Mouse (Mus musculus): ENCODE measurements around the gene Alpl. TPM values are rescaled to one million over a fixed set of nuclear protein-coding genes. Genes with fewer than 3 reads are reported as not detected.
A peak's percentile ranks its signal among the peaks of the same experiment; 100 is the strongest.

The Alpl gene
- polyA plus RNA-seq, 1 experiment from 2014 or later, result 9.9 TPM

- Histone ChIP-seq H3K27ac (replicated peaks; ENCODE audit: low read depth, low read length) (no peak overlapping the region), H3K27me3 (ENCODE audit: control insufficient read depth, insufficient read depth, low read length) (peaks cover 8% of the 10 kb centered on the region; the same call in 1 of the 2 replicates), H3K4me2 (ENCODE audit: low read depth, low read length) (no peak overlapping the region), H3K4me1 (ENCODE audit: control insufficient read depth, insufficient read depth, low read length) (no peaks in the 10 kb centered on the region; the same call in 1 of the 2 replicates), H3K9me3 (replicated peaks; ENCODE audit: control insufficient read depth, low read length) (no peaks in the 10 kb centered on the region), H3K36me3 (replicated peaks; ENCODE audit: control insufficient read depth, insufficient read depth, low read depth, low read length) (no peaks in the 10 kb centered on the region), H3K9ac (replicated peaks; ENCODE audit: low read length) (no peak overlapping the region), H3K4me3 (ENCODE audit: low read depth, low read length) (no peak overlapping the region)
- ATAC-seq (replicated peaks; ENCODE audit: insufficient number of reproducible peaks, low FRiP score, low TSS enrichment, low read depth), result no peak
- no peak for DNase-seq (ENCODE audit: low spot score)
- WGBS, result 79% methylated on average over 13 of the region's 13 CpGs
These were observed 1.8 kb downstream of the Alpl start for GRCm38 (mm10) chr4:137794178-137794900.

DNA sequence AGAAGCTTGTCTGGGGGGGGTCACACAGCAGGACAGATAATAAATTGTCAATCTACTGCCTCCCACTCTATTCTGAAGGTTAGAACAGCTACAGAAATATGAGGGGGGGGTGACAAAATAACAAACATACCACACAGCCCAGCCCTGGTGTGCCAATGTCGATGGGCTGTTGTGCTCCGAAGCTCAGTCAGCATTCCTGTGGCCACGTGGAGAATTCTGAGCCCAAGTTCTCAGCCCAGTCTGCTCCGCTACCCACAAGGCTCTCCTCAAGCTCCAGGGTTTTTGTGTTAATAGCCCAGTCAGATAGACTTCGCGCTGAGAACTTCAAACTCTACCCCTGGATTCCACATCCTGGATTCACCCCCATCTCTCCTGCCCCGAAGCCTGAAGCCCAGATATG lies 2.6 kb downstream of the Alpl start:
- no peaks in the 10 kb centered on the region for H3K36me3 ChIP-seq (replicated peaks; ENCODE audit: control insufficient read depth, insufficient read depth, low read depth, low read length)
- DNase-seq (ENCODE audit: low spot score) (no peak), ATAC-seq (replicated peaks; ENCODE audit: insufficient number of reproducible peaks, low FRiP score, low TSS enrichment, low read depth) (no peak)
- H3K27ac ChIP-seq (replicated peaks; ENCODE audit: low read depth, low read length), result 0 out of 2 replicates have a peak overlapping the region, but pooled peaks have one; percentile 16
- H3K27me3 ChIP-seq (ENCODE audit: control insufficient read depth, insufficient read depth, low read length), result peaks cover 8% of the 10 kb centered on the region; the same call in 1 of the 2 replicates
- no peak overlapping the region for H3K4me2 ChIP-seq (ENCODE audit: low read depth, low read length)
- 84% methylated on average over 7 of the region's 7 CpGs for WGBS
- no peaks in the 10 kb centered on the region; the same call in 1 of the 2 replicates for H3K4me1 ChIP-seq (ENCODE audit: control insufficient read depth, insufficient read depth, low read length)
- no peak overlapping the region for H3K9ac ChIP-seq (replicated peaks; ENCODE audit: low read length)
- H3K4me3 ChIP-seq (ENCODE audit: low read depth, low read length), result no peak overlapping the region
- H3K9me3 ChIP-seq (replicated peaks; ENCODE audit: control insufficient read depth, low read length), result no peaks in the 10 kb centered on the region

DNA sequence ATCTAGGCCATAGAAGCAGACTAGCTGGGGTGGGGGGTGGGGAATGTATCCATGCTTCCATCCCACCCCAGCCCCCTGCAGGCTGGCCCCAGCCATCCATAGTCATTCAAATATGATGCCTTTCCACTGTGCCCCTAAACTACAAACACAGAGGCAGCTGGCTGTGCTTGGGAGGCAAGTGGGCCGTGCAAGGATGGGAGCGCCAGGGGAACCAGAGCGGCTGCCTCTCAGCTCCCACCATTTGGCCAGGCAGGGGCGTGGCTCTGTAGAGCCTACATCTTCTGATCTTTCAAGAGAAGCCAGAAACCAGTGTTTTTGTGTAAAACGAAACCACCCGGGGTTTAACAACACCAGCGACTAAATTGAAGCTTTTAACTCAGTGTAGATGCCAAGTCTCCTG lies 4.7 kb downstream of the Alpl start:
- H3K27me3 ChIP-seq (ENCODE audit: control insufficient read depth, insufficient read depth, low read length), result peaks cover 8% of the 10 kb centered on the region; the same call in 1 of the 2 replicates
- no peak overlapping the region for H3K4me3 ChIP-seq (ENCODE audit: low read depth, low read length)
- H3K27ac ChIP-seq (replicated peaks; ENCODE audit: low read depth, low read length), result no peak overlapping the region
- H3K9ac ChIP-seq (replicated peaks; ENCODE audit: low read length), result no peak overlapping the region
- peak; percentile 41 for DNase-seq (ENCODE audit: low spot score)
- no peaks in the 10 kb centered on the region for H3K36me3 ChIP-seq (replicated peaks; ENCODE audit: control insufficient read depth, insufficient read depth, low read depth, low read length)
- no peaks in the 10 kb centered on the region; the same call in 1 of the 2 replicates for H3K4me1 ChIP-seq (ENCODE audit: control insufficient read depth, insufficient read depth, low read length)
- 25% methylated on average over 7 of the region's 7 CpGs for WGBS
- H3K9me3 ChIP-seq (replicated peaks; ENCODE audit: control insufficient read depth, low read length), result no peaks in the 10 kb centered on the region
- no peak for ATAC-seq (replicated peaks; ENCODE audit: insufficient number of reproducible peaks, low FRiP score, low TSS enrichment, low read depth)
- H3K4me2 ChIP-seq (ENCODE audit: low read depth, low read length), result no peak overlapping the region

- ATAC-seq (replicated peaks; ENCODE audit: insufficient number of reproducible peaks, low FRiP score, low TSS enrichment, low read depth) (no peak), DNase-seq (ENCODE audit: low spot score) (no peak)
- Histone ChIP-seq H3K4me3 (ENCODE audit: low read depth, low read length) (no peak overlapping the region), H3K9me3 (replicated peaks; ENCODE audit: control insufficient read depth, low read length) (no peaks in the 10 kb centered on the region), H3K9ac (replicated peaks; ENCODE audit: low read length) (no peak overlapping the region), H3K4me1 (ENCODE audit: control insufficient read depth, insufficient read depth, low read length) (no peaks in the 10 kb centered on the region; the same call in 1 of the 2 replicates), H3K4me2 (ENCODE audit: low read depth, low read length) (no peak overlapping the region), H3K27me3 (ENCODE audit: control insufficient read depth, insufficient read depth, low read length) (0 out of 2 replicates have a peak, but pooled peaks cover 5% of the 10 kb centered on the region), H3K36me3 (replicated peaks; ENCODE audit: control insufficient read depth, insufficient read depth, low read depth, low read length) (no peaks in the 10 kb centered on the region), H3K27ac (replicated peaks; ENCODE audit: low read depth, low read length) (no peak overlapping the region)
- 83% methylated on average over 5 of the region's 5 CpGs for WGBS
These were observed 5.2 kb downstream of the Alpl start for GRCm38 (mm10) chr4:137790981-137791380.

- no peak for DNase-seq (ENCODE audit: low spot score)
- WGBS, result 63% methylated on average over 7 of the region's 7 CpGs
- H3K4me2 ChIP-seq (ENCODE audit: low read depth, low read length), result no peak overlapping the region
- H3K27ac ChIP-seq (replicated peaks; ENCODE audit: low read depth, low read length), result no peak overlapping the region
- H3K4me3 ChIP-seq (ENCODE audit: low read depth, low read length), result no peak overlapping the region
- peaks cover 3% of the 10 kb centered on the region for H3K4me1 ChIP-seq (ENCODE audit: control insufficient read depth, insufficient read depth, low read length)
- no peaks in the 10 kb centered on the region for H3K27me3 ChIP-seq (ENCODE audit: control insufficient read depth, insufficient read depth, low read length)
- ATAC-seq (replicated peaks; ENCODE audit: insufficient number of reproducible peaks, low FRiP score, low TSS enrichment, low read depth), result no peak; the same call in none of the 2 replicates
- no peaks in the 10 kb centered on the region for H3K36me3 ChIP-seq (replicated peaks; ENCODE audit: control insufficient read depth, insufficient read depth, low read depth, low read length)
- no peak overlapping the region for H3K9ac ChIP-seq (replicated peaks; ENCODE audit: low read length)
- no peaks in the 10 kb centered on the region for H3K9me3 ChIP-seq (replicated peaks; ENCODE audit: control insufficient read depth, low read length)
These were observed 7.6 kb downstream of the Alpl start for GRCm38 (mm10) chr4:137788511-137789049.

DNA sequence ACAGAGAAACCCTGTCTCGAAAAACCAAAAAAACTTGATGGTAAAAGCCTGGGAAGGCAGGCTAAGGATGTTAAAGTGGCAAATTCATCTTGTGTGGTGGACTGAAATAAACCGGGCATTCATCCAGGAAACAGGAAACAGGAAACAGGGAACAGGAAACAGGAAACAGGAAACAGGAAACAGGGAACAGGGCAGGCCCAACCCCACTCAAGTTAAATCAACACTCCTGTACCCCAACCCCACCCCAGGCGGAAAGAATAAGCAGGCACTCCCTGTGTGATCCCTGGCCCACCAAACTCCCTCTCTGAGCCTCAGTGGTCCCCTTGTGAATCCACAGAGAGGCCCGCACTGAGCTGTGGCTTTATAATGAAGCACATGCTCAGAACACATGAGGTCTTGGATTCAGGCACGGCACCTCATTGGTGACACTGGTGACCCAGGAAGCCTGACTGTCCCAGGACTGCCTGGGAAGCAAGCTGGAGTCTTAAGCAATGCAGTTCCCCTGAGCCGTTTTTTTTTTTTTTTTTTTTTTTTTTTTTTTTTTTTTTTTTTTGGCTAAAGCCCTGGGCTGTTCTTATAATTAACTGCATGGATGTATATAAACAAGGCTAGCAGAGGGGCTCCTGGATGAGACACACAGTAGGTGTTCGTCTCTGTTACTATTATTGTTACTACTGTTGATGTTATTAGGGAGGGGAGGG lies 8.4 kb downstream of the Alpl start:
- H3K4me1 ChIP-seq (ENCODE audit: control insufficient read depth, insufficient read depth, low read length), result peaks cover 3% of the 10 kb centered on the region; the same call in 1 of the 2 replicates
- H3K4me3 ChIP-seq (ENCODE audit: low read depth, low read length), result no peak overlapping the region
- no peaks in the 10 kb centered on the region for H3K9me3 ChIP-seq (replicated peaks; ENCODE audit: control insufficient read depth, low read length)
- no peaks in the 10 kb centered on the region for H3K27me3 ChIP-seq (ENCODE audit: control insufficient read depth, insufficient read depth, low read length)
- DNase-seq (ENCODE audit: low spot score) (no peak), ATAC-seq (replicated peaks; ENCODE audit: insufficient number of reproducible peaks, low FRiP score, low TSS enrichment, low read depth) (no peak)
- no peaks in the 10 kb centered on the region for H3K36me3 ChIP-seq (replicated peaks; ENCODE audit: control insufficient read depth, insufficient read depth, low read depth, low read length)
- H3K9ac ChIP-seq (replicated peaks; ENCODE audit: low read length), result no peak overlapping the region
- H3K27ac ChIP-seq (replicated peaks; ENCODE audit: low read depth, low read length), result no peak overlapping the region
- 76% methylated on average over 7 of the region's 7 CpGs for WGBS
- no peak overlapping the region for H3K4me2 ChIP-seq (ENCODE audit: low read depth, low read length)

GRCm38 (mm10) chr4:137786488-137786887 lies 9.7 kb downstream of the Alpl start:
- Histone ChIP-seq H3K27ac (replicated peaks; ENCODE audit: low read depth, low read length) (no peak overlapping the region), H3K4me3 (ENCODE audit: low read depth, low read length) (no peak overlapping the region), H3K27me3 (ENCODE audit: control insufficient read depth, insufficient read depth, low read length) (no peaks in the 10 kb centered on the region), H3K9me3 (replicated peaks; ENCODE audit: control insufficient read depth, low read length) (no peaks in the 10 kb centered on the region), H3K9ac (replicated peaks; ENCODE audit: low read length) (no peak overlapping the region), H3K36me3 (replicated peaks; ENCODE audit: control insufficient read depth, insufficient read depth, low read depth, low read length) (no peaks in the 10 kb centered on the region), H3K4me2 (ENCODE audit: low read depth, low read length) (no peak overlapping the region), H3K4me1 (ENCODE audit: control insufficient read depth, insufficient read depth, low read length) (peaks cover 3% of the 10 kb centered on the region; the same call in 1 of the 2 replicates)
- no peak for DNase-seq (ENCODE audit: low spot score)
- ATAC-seq (replicated peaks; ENCODE audit: insufficient number of reproducible peaks, low FRiP score, low TSS enrichment, low read depth), result no peak
- 88% methylated on average over 6 of the region's 6 CpGs for WGBS

- H3K27me3 ChIP-seq (ENCODE audit: control insufficient read depth, insufficient read depth, low read length), result no peaks in the 10 kb centered on the region
- H3K4me3 ChIP-seq (ENCODE audit: low read depth, low read length), result no peak overlapping the region
- H3K4me1 ChIP-seq (ENCODE audit: control insufficient read depth, insufficient read depth, low read length), result peaks cover 3% of the 10 kb centered on the region; the same call in 1 of the 2 replicates
- WGBS, result 79% methylated on average over 6 of the region's 6 CpGs
- H3K27ac ChIP-seq (replicated peaks; ENCODE audit: low read depth, low read length), result no peak overlapping the region
- no peak overlapping the region for H3K4me2 ChIP-seq (ENCODE audit: low read depth, low read length)
- no peak for ATAC-seq (replicated peaks; ENCODE audit: insufficient number of reproducible peaks, low FRiP score, low TSS enrichment, low read depth)
- H3K9me3 ChIP-seq (replicated peaks; ENCODE audit: control insufficient read depth, low read length), result no peaks in the 10 kb centered on the region
- no peak overlapping the region for H3K9ac ChIP-seq (replicated peaks; ENCODE audit: low read length)
- no peak for DNase-seq (ENCODE audit: low spot score)
- H3K36me3 ChIP-seq (replicated peaks; ENCODE audit: control insufficient read depth, insufficient read depth, low read depth, low read length), result no peaks in the 10 kb centered on the region
These were observed 10.9 kb downstream of the Alpl start for GRCm38 (mm10) chr4:137785270-137785669.

Measured in embryonic facial prominence, embryonic 11.5 days (tissue).